Mouse (Mus musculus): ENCODE measurements around the gene Zfp941.
"Not testable (repeated sequence)": the region's sequence is repeated elsewhere in the genome, so short reads cannot be mapped to it uniquely, and the experiment has no call there.

The Zfp941 gene

DNA sequence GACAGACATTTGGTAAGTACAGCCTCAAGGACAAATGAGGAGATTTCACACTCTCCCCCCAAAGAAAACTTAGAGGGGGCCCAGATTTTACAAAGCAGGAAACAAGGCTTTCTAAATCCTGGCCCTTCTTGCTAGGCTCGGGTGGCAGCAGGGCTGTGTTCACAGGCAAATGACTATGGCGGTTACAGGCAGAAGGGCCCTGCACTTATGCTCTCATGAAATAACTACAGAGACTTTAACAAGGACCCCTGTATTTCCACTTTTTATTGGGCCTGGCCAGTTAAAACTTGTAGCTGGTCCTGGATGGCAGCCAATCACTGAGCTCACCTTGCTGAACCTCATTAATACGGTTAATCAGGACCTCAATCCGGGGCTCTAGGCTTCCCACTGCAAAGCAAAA, 41.4 kb downstream of the Zfp941 start:
- no peak for DNase-seq (ENCODE audit: low read depth)

DNA sequence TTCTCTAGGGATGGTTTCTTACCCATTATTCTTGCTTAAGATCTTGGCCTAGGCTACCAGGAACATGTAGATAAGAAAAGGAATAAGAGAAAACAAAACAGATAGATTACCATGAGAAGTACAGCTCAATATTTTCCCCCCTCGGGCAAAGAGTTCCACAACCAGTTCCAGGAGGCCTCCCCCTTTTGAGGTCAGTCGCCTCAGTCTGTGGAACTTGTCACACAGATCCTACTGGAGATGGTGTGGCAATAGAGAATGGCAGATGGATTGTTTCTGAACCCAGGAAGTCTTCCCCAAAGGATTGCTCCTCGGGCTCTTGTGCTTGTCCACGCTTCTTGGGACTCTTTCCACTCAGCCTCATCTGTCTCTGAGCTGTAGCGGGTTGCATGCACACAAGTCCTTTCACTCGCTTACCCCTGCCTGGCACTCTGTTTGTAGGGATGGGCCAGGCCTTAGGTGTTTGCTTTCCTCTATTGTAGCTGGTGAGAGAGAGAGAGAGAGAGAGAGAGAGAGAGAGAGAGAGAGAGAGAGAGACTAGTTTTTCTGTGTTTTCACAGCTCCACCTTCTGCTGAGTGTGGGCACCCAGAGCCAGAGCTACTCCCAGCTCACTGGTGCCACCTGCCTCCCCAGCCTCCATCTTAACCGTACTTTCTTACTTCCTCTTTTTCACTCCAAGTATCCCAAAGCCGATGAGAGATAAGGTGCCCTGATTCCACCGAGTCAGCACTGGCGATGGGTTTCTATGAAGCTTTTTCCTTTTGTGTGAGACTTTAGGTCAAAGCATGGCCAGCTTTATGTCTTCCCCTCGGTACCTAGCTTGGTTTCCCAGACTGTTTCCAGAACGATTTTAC, 55.9 kb downstream of the Zfp941 start:
- peak; percentile 49 for DNase-seq (ENCODE audit: low read depth)

DNA sequence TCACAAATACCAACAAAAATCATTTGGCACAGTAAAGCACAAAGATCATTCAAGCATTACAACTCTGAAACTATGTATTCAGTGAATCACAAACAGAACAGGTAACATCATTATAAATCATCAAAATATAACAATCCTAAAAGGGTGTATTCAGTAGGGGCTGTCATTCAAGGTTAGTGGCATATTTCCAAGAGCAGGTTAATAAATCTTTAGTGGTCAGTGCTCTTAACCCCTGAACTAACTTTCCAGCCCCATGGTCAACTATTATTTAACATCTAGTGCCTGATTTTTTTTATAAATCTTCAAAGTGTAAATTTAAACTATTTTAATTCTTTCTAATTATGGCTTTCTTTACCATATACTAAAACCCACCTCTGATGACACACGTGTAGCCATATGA, 56.6 kb downstream of the Zfp941 start:
- DNase-seq (ENCODE audit: low read depth) = not testable (repeated sequence)

DNA sequence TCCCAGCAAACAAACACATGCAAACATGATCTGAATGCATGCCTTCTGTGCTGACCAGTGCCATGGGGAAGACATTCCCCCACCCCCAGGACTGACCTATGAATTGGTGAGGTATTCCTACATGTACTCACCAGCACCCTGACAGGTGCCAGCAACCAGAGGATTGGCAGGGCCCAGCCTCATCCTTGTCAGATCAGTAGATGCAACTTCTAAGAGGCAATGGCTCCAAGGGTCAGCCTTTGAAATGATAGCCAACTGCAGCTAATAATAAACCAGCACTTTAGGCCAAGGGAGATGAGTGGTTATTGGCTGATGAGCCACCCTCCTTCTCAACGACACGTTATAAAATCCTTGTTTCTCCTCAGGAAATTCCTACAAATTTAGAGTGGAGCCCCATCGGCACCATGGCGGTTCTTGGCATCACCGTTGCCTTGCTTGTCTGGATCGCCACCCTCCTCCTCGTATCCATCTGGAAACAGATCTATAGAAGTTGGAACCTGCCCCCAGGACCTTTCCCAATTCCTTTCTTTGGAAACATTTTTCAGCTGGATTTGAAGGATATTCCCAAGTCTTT, 58.4 kb downstream of the Zfp941 start, which contains the start of gene Cyp2e1:
Cyp2e1 (plus strand) TSS at position 293 of the 574 bp plus-strand sequence.
- no peak for DNase-seq (ENCODE audit: low read depth)

DNA sequence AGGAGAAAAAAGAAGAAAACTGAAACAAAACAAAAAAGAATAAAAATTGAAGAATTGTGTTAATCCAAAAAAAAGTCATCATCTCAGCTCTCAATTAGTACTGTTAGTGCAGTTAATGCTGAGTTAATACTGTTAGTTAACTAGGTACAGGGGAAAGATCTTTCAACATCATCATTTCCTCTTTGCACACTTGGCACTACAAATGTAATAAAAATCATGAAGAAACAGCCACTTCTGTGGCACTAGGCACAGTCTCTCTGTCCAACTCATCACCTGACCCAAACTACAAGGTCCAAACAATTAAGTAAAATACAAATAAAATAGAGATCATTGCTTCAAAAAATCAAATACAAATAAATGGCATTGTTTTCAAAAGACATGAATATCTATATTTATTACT, 61.3 kb downstream of the Zfp941 start:
- no peak for DNase-seq (ENCODE audit: low read depth)

Data from 416B (cell line).